In the genomic region with DNA sequence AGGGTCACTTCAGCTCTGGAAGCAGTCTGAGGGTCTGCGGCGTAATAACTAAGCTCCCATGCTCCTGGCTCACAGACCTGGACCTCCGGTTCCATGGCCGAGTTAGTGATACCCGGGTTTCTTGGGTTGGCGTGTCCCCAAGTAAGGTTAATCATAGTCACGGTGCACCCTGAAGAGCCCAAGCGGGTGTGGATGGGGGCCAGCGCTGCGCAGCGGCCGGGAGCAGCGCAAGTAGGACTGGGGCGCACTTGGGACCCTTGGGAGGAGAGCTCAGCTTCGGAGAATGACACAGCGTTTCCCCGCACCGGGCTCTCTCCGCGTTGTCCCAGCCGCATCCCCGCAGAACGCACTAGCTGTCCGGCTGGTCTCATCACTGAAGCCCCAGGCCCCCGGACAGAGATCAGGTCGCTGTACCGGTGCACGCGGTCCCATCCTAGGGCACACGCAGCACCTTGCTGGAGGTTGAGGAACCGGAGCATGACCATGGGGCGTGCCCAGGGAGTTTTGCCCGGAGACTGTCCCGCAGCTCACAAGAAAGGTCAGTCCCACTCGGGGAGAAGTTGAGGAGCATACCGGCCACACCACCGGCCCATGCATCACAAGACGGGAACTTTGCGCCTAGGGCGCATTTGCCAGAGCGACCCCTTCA, we compare ENCODE assay signal across 7 mouse cellular contexts. TPM values are rescaled to one million over a fixed set of nuclear protein-coding genes. Genes with fewer than 3 reads are reported as not detected.
A peak's percentile ranks its signal among the peaks of the same experiment; 100 is the strongest.
DNase-seq lines count a peak whose midpoint lies in the region; ATAC-seq and TF ChIP-seq lines count a peak whose summit lies in the region.

No protein-coding gene starts in this region.

- under 1% methylated on average over 41 of the region's 41 CpGs for WGBS in lung, adult 2 months
- WGBS in limb, embryonic 13.5 days = under 1% methylated on average over 41 of the region's 41 CpGs
- WGBS in midbrain, postnatal 0 days = under 1% methylated on average over 41 of the region's 41 CpGs

- peak overlapping the region; percentile 74 for H3K4me3 ChIP-seq in lung, adult 2 months (replicated peaks; ENCODE audit: extremely low read depth, low read depth, low read length)
- peak overlapping the region; percentile 89 for H3K4me3 ChIP-seq in bone marrow macrophage, adult 2 months (ENCODE audit: insufficient read depth, low read length)
- peak overlapping the region; percentile 67 for H3K4me3 ChIP-seq in limb, embryonic 13.5 days
- peak overlapping the region; percentile 67 for H3K4me3 ChIP-seq in midbrain, postnatal 0 days (ENCODE audit: low read depth, low read length)

- peak overlapping the region; percentile 94 for H3K4me2 ChIP-seq in limb, embryonic 13.5 days (replicated peaks)
- H3K4me2 ChIP-seq in midbrain, postnatal 0 days (ENCODE audit: low read depth, low read length, poor library complexity, severe bottlenecking) = peak overlapping the region; percentile 99

- intact Hi-C loops in gastrocnemius, postnatal 14 days (cut with DNase I; ENCODE audit: low total_unique reads) = no loop called here

- no peak for TF ChIP-seq CTCF in lung, adult 2 months (IDR thresholded peaks at IDR 0.05; ENCODE audit: insufficient read depth, low read length)
- no peak for TF ChIP-seq CTCF in bone marrow macrophage, adult 2 months (IDR thresholded peaks at IDR 0.05; ENCODE audit: low read depth, low read length)
- TF ChIP-seq CTCF in midbrain, postnatal 0 days (IDR thresholded peaks at IDR 0.05) = no peak

- peak; percentile 46 for ATAC-seq in limb, embryonic 13.5 days (ENCODE audit: low FRiP score, low read depth)
- peak; percentile 6 for ATAC-seq in midbrain, postnatal 0 days (ENCODE audit: low FRiP score)

- H3K27me3 ChIP-seq in limb, embryonic 13.5 days = peaks cover 19% of the 10 kb centered on the region
- no peaks in the 10 kb centered on the region for H3K27me3 ChIP-seq in midbrain, postnatal 0 days (ENCODE audit: insufficient read depth, low read length)

- TF ChIP-seq POLR2A in lung, adult 2 months (IDR thresholded peaks at IDR 0.05; ENCODE audit: borderline replicate concordance, extremely low read depth, low read depth, low read length) = no peak
- no peak for TF ChIP-seq POLR2A in bone marrow macrophage, adult 2 months (IDR thresholded peaks at IDR 0.05; ENCODE audit: borderline replicate concordance, low read depth, low read length)

- H3K4me1 ChIP-seq in lung, adult 2 months (ENCODE audit: control insufficient read depth, insufficient read depth, low read length) = peaks cover 2% of the 10 kb centered on the region; the same call in 1 of the 2 replicates
- H3K4me1 ChIP-seq in bone marrow macrophage, adult 2 months (ENCODE audit: control insufficient read depth, insufficient read depth, low read length) = peaks cover 10% of the 10 kb centered on the region
- peaks cover 10% of the 10 kb centered on the region for H3K4me1 ChIP-seq in limb, embryonic 13.5 days
- no peaks in the 10 kb centered on the region for H3K4me1 ChIP-seq in midbrain, postnatal 0 days (ENCODE audit: insufficient read depth, low read length)

- no peaks in the 10 kb centered on the region for H3K9me3 ChIP-seq in limb, embryonic 13.5 days
- no peaks in the 10 kb centered on the region for H3K9me3 ChIP-seq in midbrain, postnatal 0 days (ENCODE audit: low read length)

- no peak for DNase-seq in lung, adult 2 months
- DNase-seq in lung, adult 18-20 months = no peak
- DNase-seq in gastrocnemius, postnatal 14 days = peak; percentile 32
- DNase-seq in midbrain, postnatal 0 days (ENCODE audit: low spot score) = no peak
- no peak for DNase-seq in thymus, postnatal 10 days (ENCODE audit: low spot score in 2 of 2)

- peak overlapping the region; percentile 68 for H3K9ac ChIP-seq in limb, embryonic 13.5 days
- peak overlapping the region; percentile 78 for H3K9ac ChIP-seq in midbrain, postnatal 0 days (replicated peaks; ENCODE audit: low read length, poor library complexity, severe bottlenecking)

- H3K27ac ChIP-seq in bone marrow macrophage, adult 2 months (ENCODE audit: insufficient read depth, low read depth, low read length) = peak overlapping the region; percentile 32
- H3K27ac ChIP-seq in limb, embryonic 13.5 days = no peak overlapping the region
- H3K27ac ChIP-seq in midbrain, postnatal 0 days (ENCODE audit: low read depth, low read length) = peak overlapping the region; percentile 89; the same call in 1 of the 2 replicates

- H3K36me3 ChIP-seq in limb, embryonic 13.5 days = peaks cover 10% of the 10 kb centered on the region
- H3K36me3 ChIP-seq in midbrain, postnatal 0 days (ENCODE audit: insufficient read depth, low read length) = peaks cover 14% of the 10 kb centered on the region

RNA-seq across cellular contexts. Expression of a gene that starts 0.7 kb away (rescaled TPM):
- polyA plus RNA-seq in lung, adult 2 months (2012; rRNA removed) = 8.0 and 8.2 TPM in 2 replicates
- polyA plus RNA-seq in bone marrow macrophage, adult 2 months (2012; ENCODE audit: insufficient read depth, insufficient read length, missing spikeins) = 14.2 and 15.2 TPM in 2 replicates
- 1 to 10 TPM; 2.7 to 4.1 TPM for total RNA-seq in gastrocnemius, postnatal 14 days (2021)
- 8.9 and 10.1 TPM in 2 replicates for polyA plus RNA-seq in limb, embryonic 13.5 days (2015; fragmentation: Nextera tagmentation; extraction: Ambion mirVana)
- 98.6 and 135 TPM in 2 replicates for total RNA-seq in midbrain, postnatal 0 days (2014; rRNA removed)
- polyA plus RNA-seq in midbrain, postnatal 0 days (2015; fragmentation: Nextera tagmentation; extraction: Ambion mirVana) = 76.1 and 76.3 TPM in 2 replicates

RNA-seq across cellular contexts. Expression of a gene that starts 42.0 kb away (rescaled TPM):
- polyA plus RNA-seq in lung, adult 2 months (2012; rRNA removed) = 20.0 and 24.9 TPM in 2 replicates
- polyA plus RNA-seq in bone marrow macrophage, adult 2 months (2012; ENCODE audit: insufficient read depth, insufficient read length, missing spikeins) = 145 and 160 TPM in 2 replicates
- 10 to 100 TPM; 25.9 to 31.5 TPM for total RNA-seq in gastrocnemius, postnatal 14 days (2021)
- 16.7 and 17.2 TPM in 2 replicates for polyA plus RNA-seq in limb, embryonic 13.5 days (2015; fragmentation: Nextera tagmentation; extraction: Ambion mirVana)
- total RNA-seq in midbrain, postnatal 0 days (2014; rRNA removed) = 52.9 and 65.5 TPM in 2 replicates
- 24.3 and 27.2 TPM in 2 replicates for polyA plus RNA-seq in midbrain, postnatal 0 days (2015; fragmentation: Nextera tagmentation; extraction: Ambion mirVana)
